Mouse (Mus musculus) forebrain, embryonic 10.5 days (tissue): ENCODE results near the gene Gm20517. TPM values are rescaled to one million over a fixed set of nuclear protein-coding genes. Genes with fewer than 3 reads are reported as not detected.

Experiments
- DNase-seq: peaks from one replicate; pipeline ENCODE4 v3.0.0-alpha.2; 2017; ENCODE audit warnings: low spot score; ENCODE audit errors: extremely low spot score
- H3K27ac ChIP-seq: fragments of 300-500 bp; sonication (generic); 2 replicates; pipeline ENCODE4 v1.5.1; 2016; ENCODE audit warnings: mild to moderate bottlenecking
- H3K27me3 ChIP-seq: fragments of 300-500 bp; sonication (generic); 2 replicates; pipeline ENCODE4 v1.6.1; 2016; ENCODE audit warnings: mild to moderate bottlenecking; ENCODE audit not compliant: poor library complexity, severe bottlenecking
- H3K36me3 ChIP-seq: fragments of 300-500 bp; sonication (generic); replicated peaks from 2 replicates; pipeline ENCODE4 v1.6.1; 2016; ENCODE audit warnings: mild to moderate bottlenecking, moderate library complexity
- H3K4me1 ChIP-seq: fragments of 300-500 bp; sonication (generic); 2 replicates; pipeline ENCODE4 v1.6.1; 2016
- H3K4me3 ChIP-seq: fragments of 300-500 bp; sonication (generic); 2 replicates; pipeline ENCODE4 v1.5.1; 2016; ENCODE audit warnings: mild to moderate bottlenecking, moderate library complexity
- H3K9me3 ChIP-seq: fragments of 300-500 bp; sonication (generic); 2 replicates; pipeline ENCODE4 v1.6.1; 2016; ENCODE audit warnings: mild to moderate bottlenecking, moderate library complexity
- WGBS: fragments of 180-500 bp; shearing (Covaris S2); methylation state at CpG from one replicate; pipeline ENCODE4 v1.1.7; 2016; 5-methylcytosine and 5-hydroxymethylcytosine counted together
- polyA plus RNA-seq: library from polyadenylated mRNA; unstranded; fragments of >200 nt; fragmentation: Nextera tagmentation; extraction: Ambion mirVana; gene quantifications from 2 replicates; pipeline ENCODE4 v1.2.1, GENCODE M21; 2016

Gm20517 gene
- polyA plus RNA-seq, 1 experiment from 2014 or later = 1.9 TPM

DNA sequence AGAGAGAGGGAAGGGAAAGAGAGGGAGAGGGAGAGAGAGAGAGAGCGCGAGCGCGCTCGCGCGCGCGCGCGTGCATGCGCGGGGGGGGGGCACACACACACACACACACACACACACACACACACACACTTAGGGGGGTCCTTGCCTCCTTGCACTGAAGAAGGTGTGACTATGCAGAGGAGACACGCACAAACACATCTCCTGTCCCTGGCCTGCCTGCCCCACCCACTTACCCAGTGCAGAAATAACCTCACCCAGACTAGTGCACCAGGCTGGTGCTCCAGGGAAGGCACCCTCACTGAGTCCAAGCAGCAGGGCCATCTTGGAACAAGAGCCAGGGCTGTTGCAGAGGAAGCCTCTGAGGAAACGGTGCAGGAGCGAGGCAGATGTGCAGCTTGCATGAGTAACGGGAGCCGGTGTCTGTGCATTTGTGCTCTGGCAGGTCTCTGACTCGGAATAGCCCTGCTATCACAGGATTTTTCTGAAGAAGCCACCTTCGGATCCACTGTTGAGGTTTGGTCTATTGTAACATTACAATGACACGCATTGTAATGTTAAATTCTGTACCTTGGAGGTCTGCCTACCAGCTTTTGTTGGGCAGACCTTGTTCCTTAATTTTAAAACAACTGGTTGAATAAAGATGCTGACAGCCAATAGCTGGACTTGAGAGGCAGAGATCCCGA is 101.6 kb downstream of the Gm20517 start:
- H3K4me1 ChIP-seq = peaks cover 5% of the 10 kb centered on the region
- H3K9me3 ChIP-seq = no peaks in the 10 kb centered on the region
- H3K27me3 ChIP-seq = no peaks in the 10 kb centered on the region
- H3K4me3 ChIP-seq = no peak overlapping the region
- 47% methylated on average over 11 of the region's 22 CpGs for WGBS
- H3K27ac ChIP-seq = no peak overlapping the region
- no peak for DNase-seq
- no peaks in the 10 kb centered on the region for H3K36me3 ChIP-seq

DNA sequence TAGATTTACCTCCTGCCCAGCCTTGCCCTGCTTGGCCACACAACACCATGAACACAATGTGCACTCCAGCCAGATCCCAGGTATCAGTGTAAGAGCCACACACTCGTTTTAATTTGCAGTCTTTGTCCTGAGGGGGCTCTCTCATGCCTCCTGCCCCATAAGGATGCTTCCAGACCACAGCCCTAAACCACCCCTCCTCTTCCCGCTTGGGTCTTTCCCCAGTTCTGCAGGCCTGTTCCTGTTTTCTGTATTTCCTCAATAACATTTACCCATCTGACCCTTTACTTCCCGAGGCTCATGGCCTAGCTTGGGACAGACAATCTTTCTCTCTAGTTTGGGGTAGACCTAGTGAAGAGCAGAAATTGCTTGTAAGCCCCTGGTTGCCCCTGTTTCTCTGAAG is 103.6 kb downstream of the Gm20517 start:
- Histone ChIP-seq H3K4me3 (no peak overlapping the region), H3K4me1 (peaks cover 5% of the 10 kb centered on the region), H3K9me3 (no peaks in the 10 kb centered on the region), H3K27ac (no peak overlapping the region), H3K36me3 (no peaks in the 10 kb centered on the region), H3K27me3 (no peaks in the 10 kb centered on the region)
- no peak for DNase-seq
- 64% methylated on average over 3 of the region's 3 CpGs for WGBS

DNA sequence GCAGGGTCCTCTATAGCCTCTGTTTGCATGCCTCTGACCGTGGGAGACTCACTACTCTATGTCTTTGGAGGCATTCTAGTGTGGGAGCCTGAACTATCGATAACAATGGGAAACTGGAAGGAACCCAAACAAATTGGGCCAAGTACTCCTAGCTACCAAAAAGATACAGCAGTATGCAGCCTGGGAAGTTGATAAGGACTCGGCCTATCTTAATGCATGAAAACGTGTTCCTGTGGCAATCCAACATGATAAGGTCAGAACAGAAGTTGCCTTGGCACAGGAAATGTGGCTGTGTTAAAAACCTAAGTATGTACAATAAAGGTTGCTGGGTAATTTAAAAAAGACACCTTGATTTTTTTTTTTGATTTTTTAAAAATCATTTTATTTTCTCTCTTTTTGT is 109.8 kb downstream of the Gm20517 start:
- 88% methylated on average over 4 of the region's 4 CpGs for WGBS
- no peaks in the 10 kb centered on the region for H3K36me3 ChIP-seq
- H3K4me1 ChIP-seq = no peaks in the 10 kb centered on the region
- no peaks in the 10 kb centered on the region for H3K27me3 ChIP-seq
- H3K9me3 ChIP-seq = no peaks in the 10 kb centered on the region
- H3K27ac ChIP-seq = no peak overlapping the region
- no peak overlapping the region for H3K4me3 ChIP-seq
- no peak for DNase-seq

DNA sequence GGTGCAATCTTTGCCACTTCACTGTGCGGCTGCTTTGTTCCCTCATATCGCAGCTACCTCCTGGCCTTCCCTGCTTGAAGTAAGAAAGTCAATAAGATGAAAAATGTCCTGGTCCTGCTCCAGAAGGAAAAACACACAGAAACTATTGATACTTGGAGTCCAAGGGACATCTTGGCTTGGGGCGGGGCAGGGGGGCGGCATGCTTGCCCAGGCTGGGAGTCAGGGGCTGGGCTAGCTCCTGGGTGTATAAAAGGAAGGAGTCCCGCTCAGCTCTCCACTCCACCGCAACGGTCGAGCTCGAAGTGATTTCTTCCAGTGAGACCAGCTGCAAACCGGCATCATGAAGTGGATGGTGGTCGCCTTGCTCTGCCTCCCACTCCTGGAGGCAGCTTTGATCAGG is 115.2 kb downstream of the Gm20517 start, which contains the start of gene Pgc:
Gene Pgc, plus strand, starts transcription at position 277 of the 400 bp plus-strand sequence.
- no peaks in the 10 kb centered on the region for H3K36me3 ChIP-seq
- WGBS = 84% methylated on average over 11 of the region's 11 CpGs

DNA sequence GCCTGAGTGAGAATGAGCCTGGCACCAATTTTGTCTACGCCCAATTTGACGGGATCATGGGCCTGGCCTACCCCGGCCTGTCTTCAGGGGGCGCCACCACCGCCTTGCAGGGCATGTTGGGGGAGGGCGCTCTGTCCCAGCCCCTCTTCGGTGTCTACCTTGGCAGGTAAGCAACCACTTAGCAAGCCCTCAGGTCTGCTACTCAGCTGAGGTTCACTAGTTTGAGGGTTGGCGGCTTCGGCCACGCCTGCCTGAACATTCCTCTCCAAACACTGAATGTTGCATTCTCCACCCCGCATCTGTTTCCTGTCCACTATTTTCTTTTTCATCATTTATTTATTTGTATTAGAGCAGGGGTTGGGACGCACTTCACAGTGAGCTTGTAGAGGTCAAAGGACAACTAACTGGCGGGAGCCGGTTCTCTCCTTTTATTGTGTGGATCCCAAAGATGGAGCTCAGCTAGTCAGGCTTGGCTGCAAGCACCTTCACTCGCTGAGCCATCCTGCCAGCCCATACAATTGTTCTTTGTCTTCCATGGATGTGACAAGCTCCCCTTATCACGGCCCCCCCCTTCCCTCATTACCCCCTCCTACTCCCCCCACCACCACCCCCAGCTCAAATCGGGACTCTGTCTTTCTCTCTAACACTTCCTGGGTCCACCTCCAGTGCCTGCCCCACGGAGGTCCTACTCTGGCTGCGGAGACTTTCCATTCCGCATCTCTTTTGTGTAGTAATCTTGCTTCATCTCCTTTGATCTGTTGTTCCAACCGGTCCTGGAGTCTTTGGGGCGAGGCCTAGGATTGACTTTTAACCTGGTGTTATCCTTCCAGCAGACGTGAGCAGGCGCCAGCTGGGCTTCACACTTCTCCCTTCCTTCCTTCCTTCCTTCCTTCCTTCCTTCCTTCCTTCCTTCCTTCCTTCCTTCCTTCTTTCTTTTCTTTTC is 119.5 kb downstream of the Gm20517 start:
- peaks cover 20% of the 10 kb centered on the region; the same call in 1 of the 2 replicates for H3K27me3 ChIP-seq
- no peaks in the 10 kb centered on the region for H3K36me3 ChIP-seq
- no peak overlapping the region for H3K27ac ChIP-seq
- H3K4me3 ChIP-seq = no peak overlapping the region
- H3K9me3 ChIP-seq = no peaks in the 10 kb centered on the region
- WGBS = 48% methylated on average over 24 of the region's 24 CpGs
- H3K4me1 ChIP-seq = peaks cover 14% of the 10 kb centered on the region
- DNase-seq = no peak

More for the DNA sequence above, 115.2 kb downstream of the Gm20517 start, which contains the start of gene Pgc:
- Histone ChIP-seq H3K27me3 (peaks cover 4% of the 10 kb centered on the region; the same call in 1 of the 2 replicates), H3K27ac (no peak within 1 kb of the TSS), H3K4me1 (peaks cover 14% of the 10 kb centered on the region), H3K4me3 (no peak within 1 kb of the TSS), H3K9me3 (no peaks in the 10 kb centered on the region)
- no peak for DNase-seq

Other genes starting within 250 kb of the Gm20517 start
- 77.3 and 81.9 TPM in 2 replicates for gene Mrps10, start 242.7 kb upstream of the Gm20517 start, polyA plus RNA-seq
- gene Guca1b, start 226.2 kb upstream of the Gm20517 start, polyA plus RNA-seq = 1.3 and 1.5 TPM in 2 replicates
- gene Guca1a, start 211.0 kb upstream of the Gm20517 start, polyA plus RNA-seq = 0.99 and 1.7 TPM in 2 replicates
- gene AI661453, start 175.0 kb upstream of the Gm20517 start, polyA plus RNA-seq = 0.22 and 0.37 TPM in 2 replicates
- gene 1700001C19Rik, start 174.2 kb upstream of the Gm20517 start, polyA plus RNA-seq = 0.27 TPM in 1 of 2 replicates, not detected in the other
- 32.5 and 33.3 TPM in 2 replicates for gene Taf8, start 109.3 kb upstream of the Gm20517 start, polyA plus RNA-seq
- 296 and 313 TPM in 2 replicates for gene Ccnd3, start 106.5 kb upstream of the Gm20517 start, polyA plus RNA-seq
- 43.2 and 45.4 TPM in 2 replicates for gene Bysl, start 97 bp upstream of the Gm20517 start, polyA plus RNA-seq
- 43.4 and 47.5 TPM in 2 replicates for gene Med20, start within 50 bp of the Gm20517 start, polyA plus RNA-seq
- 5.0 and 6.0 TPM in 2 replicates for gene Usp49, start 19.1 kb downstream of the Gm20517 start, polyA plus RNA-seq
- 362 and 379 TPM in 2 replicates for gene Tomm6, start 76.8 kb downstream of the Gm20517 start, polyA plus RNA-seq
- 7.5 and 8.6 TPM in 2 replicates for gene Frs3, start 77.4 kb downstream of the Gm20517 start, polyA plus RNA-seq
- 0.14 and 0.22 TPM in 2 replicates for gene Gm21981, start 82.9 kb downstream of the Gm20517 start, polyA plus RNA-seq
- 0.70 and 0.90 TPM in 2 replicates for gene Prickle4, start 83.1 kb downstream of the Gm20517 start, polyA plus RNA-seq
- not detected in 2 replicates for gene Pgc, start 115.3 kb downstream of the Gm20517 start, polyA plus RNA-seq
- 1.9 and 2.2 TPM in 2 replicates for gene Tfeb, start 125.4 kb downstream of the Gm20517 start, polyA plus RNA-seq
- gene Mdfi, start 223.1 kb downstream of the Gm20517 start, polyA plus RNA-seq = 13.1 and 13.2 TPM in 2 replicates